Mouse (Mus musculus) testis, postnatal 10 days (tissue): ENCODE data around the gene Appl1.
"Not testable (repeated sequence)": the region's sequence is repeated elsewhere in the genome, so short reads cannot be mapped to it uniquely, and the experiment has no call there.

Experiments used
- DNase-seq: peaks from one replicate; pipeline ENCODE4 v3.0.0; 2021; ENCODE audit warnings: low spot score

The Appl1 gene

DNA sequence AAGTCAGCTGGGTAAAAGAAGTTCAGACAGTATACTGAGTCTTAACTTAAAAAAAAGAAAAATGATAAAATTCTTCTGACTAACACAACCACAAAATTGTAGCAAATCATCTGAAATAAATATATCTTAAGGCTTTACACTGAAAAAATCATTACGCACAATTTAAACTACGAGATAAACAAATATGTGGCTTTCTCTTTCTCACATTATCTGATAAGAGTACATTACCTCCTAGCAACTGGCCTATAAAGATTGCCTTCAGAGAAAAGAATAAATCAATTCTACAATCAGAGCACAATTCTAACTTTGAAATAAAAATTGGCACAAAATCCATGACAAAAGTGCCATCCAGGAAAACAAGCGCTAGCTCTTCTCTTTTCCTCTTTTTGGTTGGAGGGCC, 1.9 kb downstream of the Appl1 start:
- no peak for DNase-seq

DNA sequence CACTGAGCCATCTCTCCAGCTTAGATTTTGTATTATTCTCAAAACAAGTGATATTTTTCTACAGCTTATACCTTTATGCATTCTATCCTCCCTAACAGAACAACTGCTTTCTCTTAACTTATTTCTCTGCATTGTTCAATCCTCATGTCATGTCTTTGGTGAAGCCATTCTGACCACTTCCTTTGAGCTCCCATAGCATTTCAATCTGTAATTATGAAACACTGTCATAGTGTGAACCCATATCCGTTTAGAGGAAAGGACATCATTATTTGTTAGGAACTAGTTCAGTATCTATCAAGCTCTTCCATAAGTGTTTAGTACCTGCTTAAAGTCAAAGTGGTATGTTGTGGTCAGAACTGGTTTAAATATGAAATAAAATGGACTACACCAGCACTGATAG, 10.5 kb downstream of the Appl1 start:
- DNase-seq, result no peak

DNA sequence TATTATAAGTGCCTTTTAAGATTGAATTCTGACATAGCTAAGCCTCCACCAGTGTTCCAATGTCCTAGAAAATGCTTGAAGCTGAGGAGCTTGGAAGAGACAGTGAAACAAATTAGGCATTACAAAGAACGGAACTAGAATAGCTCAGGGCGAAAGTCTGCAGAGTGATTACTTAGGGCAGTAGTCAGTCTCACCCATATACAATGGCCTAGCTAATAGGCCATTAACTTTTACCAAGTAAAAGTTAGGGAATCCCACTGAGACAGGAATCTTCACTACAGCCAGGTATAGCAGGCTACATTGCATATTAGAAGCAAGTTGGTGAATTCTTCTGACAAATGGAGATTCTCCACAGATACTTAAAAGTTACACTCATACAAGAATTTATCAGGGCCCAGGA, 14.9 kb downstream of the Appl1 start:
- not testable (repeated sequence) for DNase-seq

DNA sequence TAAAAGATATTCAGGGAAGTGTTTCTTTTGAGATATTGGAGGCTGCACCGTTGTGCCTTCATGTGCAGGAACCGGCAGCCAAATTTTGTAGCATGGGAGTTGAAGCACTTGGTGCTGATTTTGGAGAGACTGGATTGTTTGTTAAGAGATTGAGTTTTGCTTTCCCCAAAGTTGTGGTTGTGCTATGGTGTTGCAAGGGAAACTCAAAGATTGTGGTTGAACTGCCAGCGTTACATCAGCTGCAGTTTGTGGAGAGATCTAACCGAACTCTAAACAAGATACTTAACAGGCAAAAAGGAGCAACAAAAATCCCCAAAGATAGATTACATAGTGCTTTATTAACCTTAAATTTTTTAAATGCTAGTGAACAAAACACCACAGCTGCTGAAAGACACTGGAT, 35.5 kb downstream of the Appl1 start:
- no peak for DNase-seq

DNA sequence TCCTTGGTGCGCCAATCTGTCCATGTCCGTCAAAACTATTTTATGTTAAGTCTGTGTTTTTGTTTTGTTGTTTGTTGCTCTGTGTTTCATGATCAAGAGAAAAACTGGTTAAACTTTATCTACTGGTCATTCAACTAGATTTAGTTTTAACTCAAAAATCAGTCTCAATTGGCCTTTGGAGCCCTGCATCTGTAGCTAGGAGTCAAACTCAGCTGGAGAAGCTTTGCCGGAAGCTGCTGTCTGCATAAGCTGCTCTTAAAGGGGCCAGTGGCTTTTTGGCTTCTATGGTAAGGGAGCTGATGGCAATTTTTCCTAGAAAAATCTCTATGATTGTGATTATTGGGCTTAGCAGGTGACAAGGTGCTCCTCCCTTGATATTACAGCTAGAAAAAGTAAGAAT, 36.1 kb downstream of the Appl1 start:
- DNase-seq, result no peak

DNA sequence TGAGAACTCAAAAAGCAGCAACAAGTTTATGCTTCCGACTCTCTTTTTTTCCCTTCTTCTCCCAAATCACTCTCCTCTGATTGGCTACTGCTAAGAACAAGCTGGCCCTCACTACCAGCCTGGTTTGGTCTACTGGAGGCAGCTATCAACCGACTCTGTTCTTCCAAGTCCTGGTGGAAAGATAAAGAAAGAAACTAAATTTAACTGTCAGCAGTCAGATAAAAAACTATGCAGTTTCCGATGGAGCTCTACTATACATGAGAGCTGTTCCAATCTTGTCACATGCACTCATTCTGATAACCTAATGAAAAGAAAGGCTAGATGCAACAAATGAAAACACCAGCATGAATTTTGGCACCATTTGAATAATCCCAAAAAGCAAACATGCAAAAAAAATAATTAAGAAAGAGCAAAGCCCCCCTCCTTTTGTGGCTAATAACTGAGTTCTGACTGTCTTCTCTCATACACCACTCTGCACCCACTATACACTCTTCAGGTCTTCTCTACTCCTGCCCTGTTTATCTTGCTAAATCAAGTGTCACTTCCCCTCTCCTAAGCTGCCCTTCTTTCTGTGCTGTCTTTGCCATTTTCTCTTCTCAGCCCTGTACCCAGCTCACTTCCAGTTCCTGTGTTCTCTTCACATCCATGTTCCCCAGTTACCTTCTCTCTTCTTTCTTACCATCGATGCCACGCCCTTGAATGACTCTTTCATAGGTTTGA, 47.2 kb downstream of the Appl1 start:
- DNase-seq, result no peak

DNA sequence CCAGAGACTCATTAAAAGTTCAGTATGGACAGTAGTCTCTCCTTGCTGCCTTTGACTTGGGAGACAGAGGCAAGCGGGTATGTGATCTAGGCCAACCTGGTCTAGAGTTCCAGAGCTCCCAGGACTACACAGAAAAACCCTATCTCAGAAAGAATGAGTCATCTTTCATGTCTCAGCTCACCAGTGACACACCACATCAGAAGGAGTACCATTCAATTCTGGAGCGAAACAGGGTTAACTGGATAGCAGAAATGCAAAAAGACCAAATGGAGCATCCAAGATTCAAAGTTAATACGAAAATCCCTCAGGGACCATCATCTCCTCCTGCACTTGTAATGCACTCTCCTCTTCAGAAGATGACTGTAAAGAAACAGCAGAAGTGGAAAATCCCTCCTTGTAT, 51.7 kb downstream of the Appl1 start:
- DNase-seq, result no peak

DNA sequence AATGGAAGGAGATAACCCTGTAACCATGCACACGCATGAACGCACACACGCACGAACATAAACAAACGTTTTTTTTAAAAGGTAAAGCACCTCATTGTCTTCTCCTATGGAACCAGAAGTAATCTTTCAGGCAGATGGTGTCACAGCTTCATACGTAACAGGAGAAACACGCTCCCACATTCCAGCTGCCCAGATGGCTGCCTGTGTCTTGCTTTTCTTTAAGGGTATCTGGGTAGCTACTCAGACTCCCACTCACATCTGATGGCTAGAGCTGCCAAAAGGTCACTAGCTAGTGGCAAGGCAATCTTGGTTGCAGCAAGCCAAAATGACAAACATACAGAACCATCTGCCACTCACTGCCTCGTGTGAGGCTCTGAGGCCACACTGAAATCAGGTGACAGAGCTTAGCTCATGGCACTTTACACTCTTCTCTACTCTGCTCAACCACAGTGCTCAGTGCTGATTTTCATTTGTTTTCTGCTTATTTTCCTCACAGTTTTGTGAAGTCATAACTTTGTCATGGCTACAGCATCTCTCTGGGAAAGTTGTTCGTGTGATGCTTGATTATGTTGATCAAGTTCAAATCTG, 57.3 kb downstream of the Appl1 start:
- DNase-seq, result no peak

DNA sequence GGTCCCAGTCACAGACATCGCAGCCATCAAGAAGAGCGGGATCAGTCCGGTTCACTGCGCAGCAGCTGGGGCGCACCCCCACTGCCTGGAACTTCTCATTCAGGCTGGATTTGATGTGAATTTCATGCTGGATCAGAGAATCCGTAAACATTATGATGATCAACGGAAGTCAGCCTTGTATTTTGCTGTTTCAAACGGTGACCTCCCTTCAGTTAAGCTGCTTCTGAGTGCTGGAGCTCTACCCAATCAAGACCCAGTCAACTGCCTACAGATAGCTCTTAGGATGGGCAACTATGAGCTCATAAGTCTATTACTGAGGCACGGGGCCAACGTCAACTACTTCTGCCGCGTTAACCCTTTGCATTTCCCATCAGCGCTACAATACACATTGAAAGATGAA, 59.2 kb downstream of the Appl1 start:
- DNase-seq, result no peak

DNA sequence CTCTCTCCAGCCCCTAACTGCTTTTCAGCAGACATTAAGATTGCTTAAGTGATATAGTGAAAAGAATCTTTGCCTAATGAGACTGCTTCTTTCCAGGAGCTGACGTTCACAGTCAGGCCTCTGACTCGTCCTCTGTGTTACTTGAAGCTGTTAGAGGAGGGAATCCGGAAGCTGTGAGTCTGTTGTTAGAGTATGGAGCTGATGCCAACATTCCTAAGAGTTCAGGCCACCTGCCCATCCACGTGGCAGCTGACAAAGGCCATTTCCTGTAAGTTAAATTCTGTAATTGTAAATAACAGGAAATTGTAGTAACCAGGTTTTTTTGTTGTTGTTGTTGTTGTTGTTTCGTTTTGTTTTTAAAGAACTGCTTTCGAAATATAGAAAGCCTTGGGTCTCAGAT, 59.8 kb downstream of the Appl1 start:
- no peak for DNase-seq

DNA sequence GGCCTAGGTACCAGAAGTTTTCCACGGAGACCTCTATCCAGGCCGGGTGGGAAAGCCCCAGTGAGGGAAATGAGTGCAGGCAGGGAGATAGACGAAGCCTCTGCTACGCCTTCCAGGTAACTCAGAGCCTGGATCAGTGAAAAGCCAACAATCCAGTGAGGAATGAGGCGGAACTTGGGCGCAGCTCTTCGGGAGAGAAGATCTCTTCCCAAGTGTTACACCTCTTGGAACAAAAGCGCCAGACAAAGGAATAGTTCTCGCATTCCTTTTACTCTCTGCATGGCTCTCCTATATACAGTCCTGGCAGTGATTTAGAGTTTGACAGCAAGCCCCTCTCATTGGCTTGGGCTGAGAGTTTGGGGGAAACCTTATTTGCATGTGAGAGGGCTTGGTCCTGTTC, 60.6 kb downstream of the Appl1 start:
- DNase-seq, result not testable (repeated sequence)

DNA sequence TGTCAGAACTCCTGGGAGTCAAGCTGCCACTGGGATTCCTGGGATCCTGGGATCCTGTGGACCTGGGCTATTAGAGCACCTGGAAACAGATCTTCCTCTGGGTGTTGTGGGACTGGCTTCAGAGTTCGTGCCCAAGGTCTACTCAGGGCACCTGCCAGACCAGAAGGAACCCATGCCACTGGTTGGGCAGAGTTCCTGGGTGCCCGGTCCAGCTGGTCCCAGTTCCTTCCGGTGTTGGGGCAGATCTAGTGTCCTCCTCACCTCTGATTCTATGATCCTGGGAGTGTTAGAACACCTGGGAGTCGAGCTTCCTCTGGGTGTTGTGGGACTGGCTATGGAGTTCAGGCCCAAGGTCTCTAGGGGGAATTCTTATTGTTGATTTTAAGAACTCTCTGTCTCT, 63.6 kb downstream of the Appl1 start:
- no peak for DNase-seq

DNA sequence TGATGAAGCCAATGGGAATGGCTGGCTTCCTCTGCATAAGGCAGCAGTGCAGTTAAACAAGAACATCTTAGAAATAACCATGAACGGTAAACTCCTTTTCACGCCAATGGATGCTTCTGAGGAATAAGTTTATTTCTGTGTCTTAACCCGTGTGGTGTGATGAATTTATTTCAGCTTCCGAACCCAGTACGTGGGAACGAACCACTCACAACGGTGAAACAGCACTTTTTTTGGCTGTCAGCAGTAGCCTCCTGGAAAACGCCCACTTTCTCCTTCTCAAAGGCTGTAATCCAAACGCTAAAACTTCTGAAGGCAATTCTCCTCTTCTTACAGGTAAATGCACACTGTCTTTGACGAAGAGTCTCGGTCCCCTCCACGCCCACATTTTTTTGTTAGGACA, 70.1 kb downstream of the Appl1 start:
- DNase-seq, result no peak

DNA sequence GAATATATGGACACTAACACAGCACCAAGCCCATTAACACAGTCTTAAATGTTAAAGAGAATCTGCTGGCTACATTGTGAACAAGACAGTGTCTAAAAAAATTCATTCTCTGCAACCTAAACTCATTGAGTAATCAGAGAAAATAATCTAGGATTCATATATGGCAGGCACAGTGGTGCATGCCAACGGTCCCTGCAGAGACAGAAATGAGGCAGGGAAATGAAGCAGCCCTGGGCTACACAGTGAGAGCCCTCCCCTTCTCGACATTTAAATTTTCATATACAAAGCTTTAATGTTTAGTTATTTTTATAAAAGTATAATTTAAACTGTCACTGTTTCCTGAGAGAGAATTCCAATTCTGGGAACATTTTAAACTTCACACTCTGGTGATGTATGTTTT, 71.5 kb downstream of the Appl1 start:
- DNase-seq, result no peak

DNA sequence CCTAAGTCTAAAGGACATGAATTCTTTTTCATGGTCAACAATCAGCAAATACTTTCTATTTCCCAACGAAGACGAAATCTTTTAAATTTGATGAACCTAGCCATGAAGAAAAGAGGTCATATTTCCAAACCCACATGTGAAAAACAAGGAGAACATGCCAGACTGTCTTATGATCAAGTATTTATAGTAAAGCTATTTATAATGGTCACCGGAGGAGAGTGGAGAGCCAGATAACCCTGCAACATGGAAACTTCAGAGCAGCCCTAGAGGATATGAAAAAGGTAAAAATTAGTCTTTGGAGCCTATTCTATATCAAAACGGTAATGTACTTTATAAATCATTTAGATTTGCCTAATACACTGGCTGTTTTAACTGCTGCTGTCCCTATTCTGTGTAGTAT, 76.6 kb downstream of the Appl1 start, which contains the start of gene Asb14:
TSS of gene Asb14 (plus strand) at position 166 of the 400 bp plus-strand sequence.
- DNase-seq, result no peak

DNA sequence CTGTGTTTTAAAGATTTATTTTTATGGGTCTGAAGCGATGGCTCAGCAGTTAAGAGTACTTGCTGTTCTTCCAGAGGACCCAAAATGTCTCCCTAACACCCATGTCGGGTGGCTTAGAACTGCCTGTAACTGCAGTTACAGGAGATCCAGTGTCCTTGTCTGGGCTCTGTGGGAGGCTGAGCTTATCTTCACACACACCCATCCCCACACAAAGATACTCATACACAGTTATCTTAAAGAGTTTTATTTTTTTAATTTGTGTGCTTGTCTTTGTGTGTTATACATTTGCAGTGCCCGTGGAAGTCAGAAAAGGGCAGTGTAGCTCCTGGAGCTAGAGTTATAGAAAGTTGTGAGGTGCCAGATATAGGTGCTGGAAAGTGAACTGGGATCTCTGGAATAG, 80.3 kb downstream of the Appl1 start:
- DNase-seq, result no peak

DNA sequence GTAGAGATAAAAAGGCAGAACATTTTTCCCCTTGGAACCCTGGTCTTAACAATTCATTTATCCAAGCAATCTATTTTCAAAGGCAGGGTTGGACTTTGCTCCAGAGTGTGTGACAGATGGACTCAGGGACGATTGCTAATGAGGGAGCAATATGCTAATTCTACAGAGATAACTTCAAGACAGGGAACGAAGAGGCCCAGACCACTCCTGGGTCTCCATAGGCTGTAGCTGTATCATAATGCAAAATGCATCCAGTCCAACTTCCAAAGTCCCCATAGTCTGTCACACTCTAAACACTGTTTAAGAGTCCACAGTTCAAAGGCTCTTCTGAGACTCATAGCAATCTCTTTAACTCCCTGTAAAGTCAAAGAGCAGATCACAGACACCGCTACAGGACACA, 83.8 kb downstream of the Appl1 start:
- DNase-seq, result no peak

DNA sequence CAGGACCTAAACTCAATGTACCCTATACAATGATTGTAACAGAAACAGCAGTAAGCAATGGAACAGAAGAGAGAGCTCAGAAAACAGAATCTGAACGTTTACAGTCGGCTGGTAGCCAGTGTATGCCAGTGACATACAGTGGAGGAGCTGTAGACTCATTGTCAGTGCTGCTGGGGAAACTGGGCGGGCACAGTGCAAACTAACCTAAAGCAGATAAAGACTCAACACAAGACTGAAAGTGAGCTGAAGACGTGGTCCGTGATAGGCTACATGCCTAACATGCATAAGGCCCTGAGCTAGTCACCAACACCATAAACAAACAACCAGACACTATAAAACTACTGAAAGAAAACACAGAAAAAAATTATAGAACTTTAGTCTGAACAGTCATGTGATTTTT, 89.3 kb downstream of the Appl1 start:
- DNase-seq, result no peak

DNA sequence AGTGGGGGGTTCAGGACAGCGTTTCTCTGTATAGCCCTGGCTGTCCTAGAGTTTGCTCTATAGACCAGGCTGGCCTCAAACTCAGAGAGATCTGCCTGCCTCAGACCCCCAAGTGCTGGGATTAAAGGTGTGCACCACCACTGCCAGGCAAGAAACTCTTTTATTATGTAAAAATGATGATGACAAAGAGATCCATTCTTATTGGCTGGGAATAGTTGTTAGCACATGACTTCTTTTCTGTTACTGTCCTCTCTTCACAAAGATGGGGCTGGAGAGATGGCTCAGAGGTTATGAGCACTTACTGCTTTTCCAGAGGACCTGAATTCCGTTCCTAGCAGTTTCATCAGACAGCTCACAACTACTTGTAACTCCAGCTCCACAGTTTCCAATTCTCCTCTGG, 91.1 kb downstream of the Appl1 start:
- DNase-seq, result no peak

DNA sequence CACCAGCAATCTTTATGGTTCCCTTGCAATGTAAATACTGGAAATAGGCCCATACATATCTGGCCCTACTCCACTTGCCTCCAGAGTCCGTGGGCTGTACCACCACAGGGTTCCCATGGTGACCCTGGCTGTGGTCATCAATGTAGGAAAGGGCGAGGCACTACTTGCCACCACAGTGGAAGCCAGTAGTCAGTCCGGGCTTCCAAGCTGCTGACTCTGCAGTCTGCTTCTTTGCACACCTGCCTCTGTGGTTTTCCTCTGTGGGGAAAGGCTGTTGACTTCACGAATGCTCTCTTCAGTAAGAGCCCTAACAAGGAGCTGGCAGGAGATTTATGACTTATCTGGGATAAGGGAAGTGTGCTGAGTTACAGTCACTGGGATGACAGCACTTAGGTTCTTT, 92.3 kb downstream of the Appl1 start:
- no peak for DNase-seq
